In the genomic region with DNA sequence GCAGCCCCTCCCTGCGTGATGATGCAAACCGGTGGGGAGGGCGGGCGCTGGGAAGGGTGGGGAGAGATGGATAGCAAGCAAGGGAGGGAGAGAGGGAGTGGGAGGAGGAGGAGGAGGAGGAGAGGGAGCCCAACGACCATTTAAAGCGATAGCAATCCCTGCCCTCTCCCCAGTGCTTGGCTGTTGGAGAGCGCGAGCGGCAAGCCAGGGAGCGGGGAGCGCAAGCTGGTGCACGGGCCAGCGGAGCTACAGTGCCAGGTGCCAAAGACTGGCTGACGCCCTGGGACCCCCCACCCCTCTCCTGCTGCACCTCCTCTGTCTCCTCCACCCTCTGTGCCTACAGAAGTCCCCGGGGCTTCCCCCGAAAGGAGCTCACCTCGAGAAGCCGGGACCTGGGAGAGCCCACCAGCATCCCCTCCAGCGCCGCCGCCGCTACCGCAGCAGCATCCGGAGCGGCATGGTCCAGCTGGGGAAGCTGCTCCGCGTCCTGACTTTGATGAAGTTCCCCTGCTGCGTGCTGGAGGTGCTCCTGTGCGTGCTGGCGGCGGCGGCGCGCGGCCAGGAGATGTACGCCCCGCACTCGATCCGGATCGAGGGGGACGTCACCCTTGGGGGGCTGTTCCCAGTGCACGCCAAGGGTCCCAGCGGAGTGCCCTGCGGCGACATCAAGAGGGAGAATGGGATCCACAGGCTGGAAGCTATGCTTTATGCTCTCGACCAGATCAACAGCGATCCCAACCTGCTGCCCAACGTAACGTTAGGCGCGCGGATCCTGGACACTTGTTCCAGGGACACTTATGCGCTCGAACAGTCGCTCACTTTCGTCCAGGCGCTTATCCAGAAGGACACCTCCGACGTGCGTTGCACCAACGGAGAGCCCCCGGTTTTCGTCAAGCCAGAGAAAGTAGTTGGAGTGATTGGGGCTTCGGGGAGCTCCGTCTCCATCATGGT, we compare ENCODE assay signal across 8 mouse cellular contexts. TPM values are rescaled to one million over a fixed set of nuclear protein-coding genes. Genes with fewer than 3 reads are reported as not detected.
A peak's percentile ranks its signal among the peaks of the same experiment; 100 is the strongest.
DNase-seq lines count a peak whose midpoint lies in the region; ATAC-seq lines count a peak whose summit lies in the region.

Gene Grm7 (plus strand): TSS at position 171 of the 951 bp plus-strand sequence.

- no peak within 1 kb of the TSS for H3K27ac ChIP-seq in kidney, embryonic 16.5 days (ENCODE audit: low read length)
- no peak within 1 kb of the TSS for H3K27ac ChIP-seq in neural tube, embryonic 12.5 days

- no peaks in the 10 kb centered on the region for H3K9me3 ChIP-seq in kidney, embryonic 16.5 days (ENCODE audit: low read length)
- no peaks in the 10 kb centered on the region for H3K9me3 ChIP-seq in neural tube, embryonic 12.5 days

- ATAC-seq in kidney, embryonic 16.5 days (ENCODE audit: low FRiP score, low TSS enrichment) = peak; percentile 77
- ATAC-seq in neural tube, embryonic 12.5 days (ENCODE audit: low FRiP score, low read depth) = peak; percentile 86

- WGBS in kidney, embryonic 16.5 days = under 1% methylated on average over 42 of the region's 65 CpGs
- WGBS in neural tube, embryonic 12.5 days = under 1% methylated on average over 62 of the region's 65 CpGs

- no peak for DNase-seq in kidney, adult 18-20 months
- DNase-seq in cerebellum, postnatal 14 days = peak; percentile 40 to 43
- DNase-seq in frontal cortex, postnatal 25 days (ENCODE audit: low spot score in 2 of 2) = peak; percentile 41 to 45
- DNase-seq in layer of hippocampus, postnatal 36 days = peak; percentile 65 to 71
- no peak for DNase-seq in thymus, postnatal 36 days
- no peak for DNase-seq in spleen, postnatal 14 days (ENCODE audit: low spot score in 2 of 2)

- H3K4me3 ChIP-seq in kidney, embryonic 16.5 days (ENCODE audit: low read length) = peak within 1 kb of the TSS; percentile 55
- peak within 1 kb of the TSS; percentile 58 for H3K4me3 ChIP-seq in neural tube, embryonic 12.5 days

- peak within 1 kb of the TSS; percentile 86 for H3K4me2 ChIP-seq in kidney, embryonic 16.5 days (replicated peaks; ENCODE audit: low read depth, low read length)
- H3K4me2 ChIP-seq in neural tube, embryonic 12.5 days (replicated peaks) = peak within 1 kb of the TSS; percentile 93

- peaks cover 18% of the 10 kb centered on the region; the same call in 1 of the 2 replicates for H3K4me1 ChIP-seq in kidney, embryonic 16.5 days (ENCODE audit: insufficient read depth, low read length)
- H3K4me1 ChIP-seq in neural tube, embryonic 12.5 days = peaks cover 4% of the 10 kb centered on the region; the same call in 1 of the 2 replicates

- peaks cover 37% of the 10 kb centered on the region for H3K27me3 ChIP-seq in kidney, embryonic 16.5 days (ENCODE audit: insufficient read depth, low read length)
- H3K27me3 ChIP-seq in neural tube, embryonic 12.5 days (replicated peaks) = peaks cover 51% of the 10 kb centered on the region

- peak within 1 kb of the TSS; percentile 43 for H3K9ac ChIP-seq in kidney, embryonic 16.5 days (replicated peaks; ENCODE audit: low read length)
- H3K9ac ChIP-seq in neural tube, embryonic 12.5 days = peak within 1 kb of the TSS; percentile 56

- no peaks in the 10 kb centered on the region for H3K36me3 ChIP-seq in kidney, embryonic 16.5 days (ENCODE audit: insufficient read depth, low read length)
- H3K36me3 ChIP-seq in neural tube, embryonic 12.5 days = no peaks in the 10 kb centered on the region

RNA-seq across cellular contexts. Expression of gene Grm7, which starts in this region (rescaled TPM):
- 4.9 and 7.0 TPM in 2 replicates for polyA plus RNA-seq in kidney, embryonic 16.5 days (2015; fragmentation: Nextera tagmentation; extraction: Ambion mirVana)
- total RNA-seq in layer of hippocampus, postnatal 36 days (2021) = 10 to 100 TPM; 71.0 to 78.3 TPM
- polyA plus RNA-seq in neural tube, embryonic 12.5 days (2016; fragmentation: Nextera tagmentation; extraction: Ambion mirVana) = 4.0 and 5.3 TPM in 2 replicates

Comparison
In these comparisons a context has a peak if more than half of its experiments do, and no peak if none do; other contexts are left out.
1. DNase-seq: peak in cerebellum, postnatal 14 days (2 of 2), frontal cortex, postnatal 25 days (2 of 2) and layer of hippocampus, postnatal 36 days (2 of 2); none in kidney, adult 18-20 months (single experiment), thymus, postnatal 36 days (0 of 2) and spleen, postnatal 14 days (0 of 2).